In genomic region chr1:93800670-93801503, GRCm38 (mm10) we compare ENCODE assay signal across 7 mouse cellular contexts. TPM values are rescaled to one million over a fixed set of nuclear protein-coding genes. Genes with fewer than 3 reads are reported as not detected.
A peak's percentile ranks its signal among the peaks of the same experiment; 100 is the strongest.
DNase-seq lines count a peak whose midpoint lies in the region; ATAC-seq lines count a peak whose summit lies in the region.

No protein-coding gene starts in this region.

- peak overlapping the region; percentile 85 for H3K4me2 ChIP-seq in lung, embryonic 16.5 days (ENCODE audit: low read depth, low read length)
- H3K4me2 ChIP-seq in embryonic facial prominence, embryonic 15.5 days (replicated peaks) = peak overlapping the region; percentile 70
- peak overlapping the region; percentile 65 for H3K4me2 ChIP-seq in limb, embryonic 11.5 days (ENCODE audit: low read depth, severe bottlenecking)
- peak overlapping the region; percentile 80 for H3K4me2 ChIP-seq in stomach, embryonic 14.5 days (replicated peaks; ENCODE audit: low read depth, low read length)

- peak overlapping the region; percentile 92 for H3K4me3 ChIP-seq in lung, embryonic 16.5 days (ENCODE audit: low read length)
- H3K4me3 ChIP-seq in embryonic facial prominence, embryonic 15.5 days (replicated peaks) = peak overlapping the region; percentile 86
- H3K4me3 ChIP-seq in limb, embryonic 11.5 days (ENCODE audit: low read depth, low read length) = peak overlapping the region; percentile 68
- peak overlapping the region; percentile 74 for H3K4me3 ChIP-seq in stomach, embryonic 14.5 days (ENCODE audit: low read depth, low read length)

- H3K27me3 ChIP-seq in lung, embryonic 16.5 days (ENCODE audit: control insufficient read depth, insufficient read depth, low read depth, low read length) = no peaks in the 10 kb centered on the region
- no peaks in the 10 kb centered on the region for H3K27me3 ChIP-seq in embryonic facial prominence, embryonic 15.5 days
- H3K27me3 ChIP-seq in limb, embryonic 11.5 days (ENCODE audit: control insufficient read depth, insufficient read depth, low read length) = no peaks in the 10 kb centered on the region
- no peaks in the 10 kb centered on the region for H3K27me3 ChIP-seq in stomach, embryonic 14.5 days (ENCODE audit: control insufficient read depth, insufficient read depth, low read length)

- H3K27ac ChIP-seq in lung, embryonic 16.5 days (ENCODE audit: low read length) = peak overlapping the region; percentile 93
- peak overlapping the region; percentile 89 for H3K27ac ChIP-seq in embryonic facial prominence, embryonic 15.5 days (replicated peaks)
- H3K27ac ChIP-seq in limb, embryonic 11.5 days (replicated peaks; ENCODE audit: low read depth, low read length) = peak overlapping the region; percentile 48; the same call in 1 of the 2 replicates
- peak overlapping the region; percentile 84 for H3K27ac ChIP-seq in stomach, embryonic 14.5 days (ENCODE audit: low read length)

- peaks cover 20% of the 10 kb centered on the region for H3K36me3 ChIP-seq in lung, embryonic 16.5 days (ENCODE audit: control insufficient read depth, insufficient read depth, low read length)
- peaks cover 27% of the 10 kb centered on the region; the same call in 1 of the 2 replicates for H3K36me3 ChIP-seq in embryonic facial prominence, embryonic 15.5 days
- H3K36me3 ChIP-seq in limb, embryonic 11.5 days (ENCODE audit: control insufficient read depth, insufficient read depth, low read length) = peaks cover 3% of the 10 kb centered on the region; the same call in 1 of the 2 replicates
- peaks cover 15% of the 10 kb centered on the region for H3K36me3 ChIP-seq in stomach, embryonic 14.5 days (ENCODE audit: control insufficient read depth, insufficient read depth, low read length)

- no peak for DNase-seq in lung, adult 18-20 months
- DNase-seq in limb, embryonic 11.5 days (ENCODE audit: low spot score) = no peak
- no peak for DNase-seq in gastrocnemius, postnatal 25 days
- DNase-seq in MN1 (ENCODE audit: low spot score) = no peak

- H3K9me3 ChIP-seq in lung, embryonic 16.5 days (ENCODE audit: control insufficient read depth, low read length) = no peaks in the 10 kb centered on the region
- no peaks in the 10 kb centered on the region for H3K9me3 ChIP-seq in embryonic facial prominence, embryonic 15.5 days (replicated peaks)
- H3K9me3 ChIP-seq in limb, embryonic 11.5 days (ENCODE audit: control insufficient read depth, low read length) = no peaks in the 10 kb centered on the region
- H3K9me3 ChIP-seq in stomach, embryonic 14.5 days (ENCODE audit: control insufficient read depth, low read depth, low read length) = no peaks in the 10 kb centered on the region

- ATAC-seq in lung, embryonic 16.5 days (ENCODE audit: low read depth) = no peak
- no peak for ATAC-seq in embryonic facial prominence, embryonic 15.5 days (ENCODE audit: insufficient number of reproducible peaks, low FRiP score, low TSS enrichment, low read depth)
- ATAC-seq in limb, embryonic 11.5 days (ENCODE audit: insufficient number of reproducible peaks, low FRiP score, low TSS enrichment, low read depth) = no peak
- ATAC-seq in stomach, embryonic 14.5 days (ENCODE audit: insufficient number of reproducible peaks, insufficient read depth, low FRiP score, low read depth) = no peak

- 66% methylated on average over 21 of the region's 21 CpGs for WGBS in lung, embryonic 16.5 days
- WGBS in embryonic facial prominence, embryonic 15.5 days = 72% methylated on average over 21 of the region's 21 CpGs
- 74% methylated on average over 21 of the region's 21 CpGs for WGBS in limb, embryonic 11.5 days
- WGBS in stomach, embryonic 14.5 days = 74% methylated on average over 21 of the region's 21 CpGs

- H3K4me1 ChIP-seq in lung, embryonic 16.5 days (replicated peaks; ENCODE audit: control insufficient read depth, insufficient read depth, low read length) = peaks cover 33% of the 10 kb centered on the region
- peaks cover 40% of the 10 kb centered on the region for H3K4me1 ChIP-seq in embryonic facial prominence, embryonic 15.5 days
- H3K4me1 ChIP-seq in limb, embryonic 11.5 days (ENCODE audit: control insufficient read depth, insufficient read depth, low read length) = peaks cover 4% of the 10 kb centered on the region
- peaks cover 27% of the 10 kb centered on the region; the same call in 1 of the 2 replicates for H3K4me1 ChIP-seq in stomach, embryonic 14.5 days (ENCODE audit: control insufficient read depth, insufficient read depth, low read length)

- peak overlapping the region; percentile 88 for H3K9ac ChIP-seq in lung, embryonic 16.5 days (ENCODE audit: low read length)
- H3K9ac ChIP-seq in embryonic facial prominence, embryonic 15.5 days = peak overlapping the region; percentile 81
- H3K9ac ChIP-seq in limb, embryonic 11.5 days (ENCODE audit: low read length) = peak overlapping the region; percentile 77
- H3K9ac ChIP-seq in stomach, embryonic 14.5 days (replicated peaks; ENCODE audit: low read depth, low read length) = peak overlapping the region; percentile 69

RNA-seq across cellular contexts. Expression of gene Dtymk, which starts 0.8 kb away (rescaled TPM):
- polyA plus RNA-seq in lung, embryonic 16.5 days (2015; fragmentation: Nextera tagmentation; extraction: Ambion mirVana) = 231 and 238 TPM in 2 replicates
- 208 and 218 TPM in 2 replicates for polyA plus RNA-seq in embryonic facial prominence, embryonic 15.5 days (2015; fragmentation: Nextera tagmentation; extraction: Ambion mirVana)
- 268 and 273 TPM in 2 replicates for polyA plus RNA-seq in limb, embryonic 11.5 days (2014; fragmentation: Nextera tagmentation; extraction: Ambion mirVana)
- polyA plus RNA-seq in stomach, embryonic 14.5 days (2014; fragmentation: Nextera tagmentation; extraction: Ambion mirVana) = 271 and 280 TPM in 2 replicates
- total RNA-seq in gastrocnemius, postnatal 25 days (2021) = 10 to 100 TPM; 15.7 to 16.4 TPM

RNA-seq across cellular contexts. Expression of gene Ing5, which starts 2.9 kb away (rescaled TPM):
- 20.1 and 21.1 TPM in 2 replicates for polyA plus RNA-seq in lung, embryonic 16.5 days (2015; fragmentation: Nextera tagmentation; extraction: Ambion mirVana)
- 13.9 and 14.9 TPM in 2 replicates for polyA plus RNA-seq in embryonic facial prominence, embryonic 15.5 days (2015; fragmentation: Nextera tagmentation; extraction: Ambion mirVana)
- polyA plus RNA-seq in limb, embryonic 11.5 days (2014; fragmentation: Nextera tagmentation; extraction: Ambion mirVana) = 17.4 and 18.2 TPM in 2 replicates
- 19.4 and 21.7 TPM in 2 replicates for polyA plus RNA-seq in stomach, embryonic 14.5 days (2014; fragmentation: Nextera tagmentation; extraction: Ambion mirVana)
- 1 to 10 TPM; 3.1 TPM for total RNA-seq in gastrocnemius, postnatal 25 days (2021)

RNA-seq across cellular contexts. Expression of gene D2hgdh, which starts 23.8 kb away (rescaled TPM):
- polyA plus RNA-seq in lung, embryonic 16.5 days (2015; fragmentation: Nextera tagmentation; extraction: Ambion mirVana) = 15.4 and 17.2 TPM in 2 replicates
- polyA plus RNA-seq in embryonic facial prominence, embryonic 15.5 days (2015; fragmentation: Nextera tagmentation; extraction: Ambion mirVana) = 18.5 and 18.8 TPM in 2 replicates
- polyA plus RNA-seq in limb, embryonic 11.5 days (2014; fragmentation: Nextera tagmentation; extraction: Ambion mirVana) = 10.0 and 11.7 TPM in 2 replicates
- polyA plus RNA-seq in stomach, embryonic 14.5 days (2014; fragmentation: Nextera tagmentation; extraction: Ambion mirVana) = 13.6 and 16.0 TPM in 2 replicates
- 10 to 100 TPM; 18.4 to 23.1 TPM for total RNA-seq in gastrocnemius, postnatal 25 days (2021)

RNA-seq across cellular contexts. Expression of gene Thap4, which starts 46.2 kb away (rescaled TPM):
- 47.2 and 49.7 TPM in 2 replicates for polyA plus RNA-seq in lung, embryonic 16.5 days (2015; fragmentation: Nextera tagmentation; extraction: Ambion mirVana)
- 55.6 and 59.0 TPM in 2 replicates for polyA plus RNA-seq in embryonic facial prominence, embryonic 15.5 days (2015; fragmentation: Nextera tagmentation; extraction: Ambion mirVana)
- 44.0 and 57.9 TPM in 2 replicates for polyA plus RNA-seq in limb, embryonic 11.5 days (2014; fragmentation: Nextera tagmentation; extraction: Ambion mirVana)
- 50.7 and 51.0 TPM in 2 replicates for polyA plus RNA-seq in stomach, embryonic 14.5 days (2014; fragmentation: Nextera tagmentation; extraction: Ambion mirVana)
- total RNA-seq in gastrocnemius, postnatal 25 days (2021) = 10 to 100 TPM; 61.0 to 63.9 TPM

RNA-seq across cellular contexts. Expression of gene Atg4b, which starts 49.6 kb away (rescaled TPM):
- polyA plus RNA-seq in lung, embryonic 16.5 days (2015; fragmentation: Nextera tagmentation; extraction: Ambion mirVana) = 72.1 and 80.3 TPM in 2 replicates
- 77.2 and 78.5 TPM in 2 replicates for polyA plus RNA-seq in embryonic facial prominence, embryonic 15.5 days (2015; fragmentation: Nextera tagmentation; extraction: Ambion mirVana)
- 100 and 104 TPM in 2 replicates for polyA plus RNA-seq in limb, embryonic 11.5 days (2014; fragmentation: Nextera tagmentation; extraction: Ambion mirVana)
- polyA plus RNA-seq in stomach, embryonic 14.5 days (2014; fragmentation: Nextera tagmentation; extraction: Ambion mirVana) = 91.6 and 100 TPM in 2 replicates
- total RNA-seq in gastrocnemius, postnatal 25 days (2021) = 10 to 100 TPM; 24.4 to 26.3 TPM
